Mouse (Mus musculus) intestine, embryonic 15.5 days (tissue): Measurements from ENCODE around the gene Prdm10. TPM values are rescaled to one million over a fixed set of nuclear protein-coding genes. Genes with fewer than 3 reads are reported as not detected.
A peak's percentile ranks its signal among the peaks of the same experiment; 100 is the strongest.

ENCODE experiments used
- ATAC-seq: fragments of 200-750 bp; cut with Nextera tagmentation; 2 replicates; pipeline ENCODE4 v1.8.0; 2017; ENCODE audit warnings: moderate TSS enrichment, moderate library complexity
- H3K27ac ChIP-seq: fragments of 300-500 bp; sonication (generic); 2 replicates; pipeline ENCODE4 v1.5.1; 2015; ENCODE audit warnings: mild to moderate bottlenecking, inconsistent platforms
- H3K27me3 ChIP-seq: fragments of 300-500 bp; sonication (generic); replicated peaks from 2 replicates; pipeline ENCODE4 v1.6.1; 2015; ENCODE audit warnings: inconsistent platforms
- H3K36me3 ChIP-seq: fragments of 300-500 bp; sonication (generic); 2 replicates; pipeline ENCODE4 v1.6.1; 2015; ENCODE audit warnings: inconsistent platforms
- H3K4me1 ChIP-seq: fragments of 300-500 bp; sonication (generic); replicated peaks from 2 replicates; pipeline ENCODE4 v1.6.1; 2015; ENCODE audit warnings: inconsistent platforms
- H3K4me2 ChIP-seq: fragments of 300-500 bp; sonication (generic); replicated peaks from 2 replicates; pipeline ENCODE4 v1.6.1; 2015; ENCODE audit warnings: mild to moderate bottlenecking, inconsistent platforms
- H3K4me3 ChIP-seq: fragments of 300-500 bp; sonication (generic); replicated peaks from 2 replicates; pipeline ENCODE4 v1.5.1; 2015; ENCODE audit warnings: inconsistent platforms
- H3K9ac ChIP-seq: fragments of 300-500 bp; sonication (generic); 2 replicates; pipeline ENCODE4 v1.6.1; 2015; ENCODE audit warnings: inconsistent platforms
- H3K9me3 ChIP-seq: fragments of 300-500 bp; sonication (generic); 2 replicates; pipeline ENCODE4 v1.6.1; 2016; ENCODE audit warnings: inconsistent platforms
- WGBS: fragments of 180-500 bp; shearing (Covaris S2); methylation state at CpG from one replicate; pipeline ENCODE4 v1.1.7; 2015; 5-methylcytosine and 5-hydroxymethylcytosine counted together
- polyA plus RNA-seq: library from polyadenylated mRNA; unstranded; fragments of >200 nt; fragmentation: Nextera tagmentation; extraction: Ambion mirVana; gene quantifications from 2 replicates; pipeline ENCODE4 v1.2.1, GENCODE M21; 2015

The Prdm10 gene
- polyA plus RNA-seq, 1 experiment from 2014 or later, result 4.1 TPM

DNA sequence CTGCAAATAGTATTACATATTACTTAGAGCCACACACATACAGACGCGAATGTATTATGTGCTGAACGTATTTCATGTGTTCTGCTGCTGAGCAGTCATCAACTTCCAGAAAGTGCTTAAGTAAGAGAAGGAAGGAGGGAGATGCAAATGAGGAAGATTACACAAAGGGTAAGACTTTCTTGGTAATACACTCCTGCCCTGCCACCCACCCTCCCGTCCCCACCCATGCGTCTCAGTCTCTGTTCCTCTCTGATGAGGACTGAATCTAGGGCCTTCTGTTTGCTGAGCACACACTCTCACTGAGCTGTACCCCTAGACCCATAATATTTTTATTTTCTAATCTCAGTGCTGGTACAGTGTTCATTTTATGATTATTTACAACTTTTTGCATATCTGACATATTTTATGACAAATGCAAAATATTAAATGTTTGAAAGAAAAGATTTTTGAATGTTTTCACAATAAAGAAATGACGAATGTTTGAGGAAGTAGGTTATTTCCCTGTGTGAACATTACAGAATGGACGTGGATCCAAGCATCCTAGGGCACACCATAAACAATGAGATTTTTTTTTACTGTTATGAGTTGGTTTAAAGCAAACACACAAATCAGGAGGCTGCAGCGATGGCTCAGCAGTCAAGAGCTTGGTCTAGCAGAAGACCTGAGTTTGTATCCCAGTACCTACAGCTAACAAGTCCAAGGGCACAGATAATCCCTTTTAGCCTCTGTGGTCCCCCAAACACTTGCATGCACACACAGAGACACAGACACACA lies 32.7 kb upstream of the Prdm10 start:
- no peaks in the 10 kb centered on the region for H3K27me3 ChIP-seq
- 62% methylated on average over 8 of the region's 8 CpGs for WGBS
- H3K9me3 ChIP-seq, result no peaks in the 10 kb centered on the region
- ATAC-seq, result no peak
- H3K36me3 ChIP-seq, result no peaks in the 10 kb centered on the region
- no peak overlapping the region for H3K4me2 ChIP-seq
- H3K9ac ChIP-seq, result no peak overlapping the region
- H3K4me1 ChIP-seq, result no peaks in the 10 kb centered on the region; the same call in 1 of the 2 replicates
- no peak overlapping the region for H3K27ac ChIP-seq
- no peak overlapping the region for H3K4me3 ChIP-seq

DNA sequence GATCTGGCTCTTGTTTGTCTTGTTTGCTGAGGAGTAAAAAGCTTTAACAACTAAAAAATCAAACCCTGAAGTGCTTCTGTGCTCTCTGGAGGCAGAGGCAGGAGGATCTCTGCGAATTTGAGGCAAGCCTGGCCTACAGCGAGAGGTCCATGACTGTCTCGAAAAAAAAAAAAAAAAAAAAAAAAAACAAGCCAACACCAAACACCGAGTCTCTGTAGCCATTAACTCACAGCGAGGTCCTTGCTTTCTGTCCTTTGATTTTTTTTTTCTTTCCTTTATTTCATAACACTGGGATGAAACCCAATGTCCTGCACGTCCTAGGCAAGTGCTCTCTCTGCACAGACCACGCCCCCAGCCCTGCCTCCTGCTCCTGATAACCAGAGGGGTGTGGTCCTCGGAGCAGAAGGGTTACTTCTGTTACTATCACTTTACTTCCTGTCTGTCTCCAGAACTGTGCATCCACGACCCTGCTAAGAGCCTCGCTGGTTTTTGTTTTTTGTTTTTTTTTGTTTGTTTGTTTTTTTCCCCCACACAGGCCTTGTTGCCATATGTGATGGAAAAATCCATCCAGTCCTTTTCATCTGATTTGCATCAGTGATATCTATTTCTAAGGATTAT lies 28.0 kb upstream of the Prdm10 start:
- no peaks in the 10 kb centered on the region for H3K9me3 ChIP-seq
- H3K27ac ChIP-seq, result no peak overlapping the region
- no peaks in the 10 kb centered on the region for H3K36me3 ChIP-seq
- H3K9ac ChIP-seq, result no peak overlapping the region
- no peaks in the 10 kb centered on the region for H3K27me3 ChIP-seq
- H3K4me1 ChIP-seq, result peaks cover 6% of the 10 kb centered on the region
- H3K4me2 ChIP-seq, result no peak overlapping the region
- peak; percentile 82 for ATAC-seq
- 66% methylated on average over 10 of the region's 10 CpGs for WGBS
- H3K4me3 ChIP-seq, result no peak overlapping the region

DNA sequence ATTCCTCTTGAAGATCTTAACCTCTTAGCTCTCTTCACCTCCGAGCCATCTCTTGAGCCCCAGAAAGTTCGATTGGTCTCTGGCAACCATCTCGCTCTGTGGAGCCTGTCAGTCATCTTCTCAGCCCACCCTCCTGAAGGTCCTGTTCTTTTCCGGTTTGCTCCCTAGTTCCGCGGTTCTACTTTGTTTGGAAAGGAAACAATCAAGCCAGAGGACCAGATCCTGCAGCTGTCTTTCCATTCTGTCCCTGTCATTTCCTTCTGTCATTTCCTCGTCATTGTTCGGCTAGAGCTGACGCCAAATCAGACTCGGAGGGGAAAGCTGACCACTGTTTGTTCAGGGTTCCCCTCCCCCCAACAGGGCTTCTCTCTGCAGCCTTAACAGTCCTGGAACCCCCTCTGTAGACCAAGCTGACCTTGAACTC lies 27.0 kb upstream of the Prdm10 start:
- Histone ChIP-seq H3K9ac (0 out of 2 replicates have a peak overlapping the region, but pooled peaks have one; percentile 3), H3K4me1 (peaks cover 6% of the 10 kb centered on the region), H3K27me3 (no peaks in the 10 kb centered on the region), H3K4me2 (peak overlapping the region; percentile 27; the same call in 1 of the 2 replicates), H3K27ac (0 out of 2 replicates have a peak overlapping the region, but pooled peaks have one; percentile 25), H3K9me3 (no peaks in the 10 kb centered on the region), H3K36me3 (no peaks in the 10 kb centered on the region), H3K4me3 (no peak overlapping the region)
- whole genome bisulfite sequencing, result 42% methylated on average over 10 of the region's 10 CpGs
- ATAC-seq, result peak; percentile 40

DNA sequence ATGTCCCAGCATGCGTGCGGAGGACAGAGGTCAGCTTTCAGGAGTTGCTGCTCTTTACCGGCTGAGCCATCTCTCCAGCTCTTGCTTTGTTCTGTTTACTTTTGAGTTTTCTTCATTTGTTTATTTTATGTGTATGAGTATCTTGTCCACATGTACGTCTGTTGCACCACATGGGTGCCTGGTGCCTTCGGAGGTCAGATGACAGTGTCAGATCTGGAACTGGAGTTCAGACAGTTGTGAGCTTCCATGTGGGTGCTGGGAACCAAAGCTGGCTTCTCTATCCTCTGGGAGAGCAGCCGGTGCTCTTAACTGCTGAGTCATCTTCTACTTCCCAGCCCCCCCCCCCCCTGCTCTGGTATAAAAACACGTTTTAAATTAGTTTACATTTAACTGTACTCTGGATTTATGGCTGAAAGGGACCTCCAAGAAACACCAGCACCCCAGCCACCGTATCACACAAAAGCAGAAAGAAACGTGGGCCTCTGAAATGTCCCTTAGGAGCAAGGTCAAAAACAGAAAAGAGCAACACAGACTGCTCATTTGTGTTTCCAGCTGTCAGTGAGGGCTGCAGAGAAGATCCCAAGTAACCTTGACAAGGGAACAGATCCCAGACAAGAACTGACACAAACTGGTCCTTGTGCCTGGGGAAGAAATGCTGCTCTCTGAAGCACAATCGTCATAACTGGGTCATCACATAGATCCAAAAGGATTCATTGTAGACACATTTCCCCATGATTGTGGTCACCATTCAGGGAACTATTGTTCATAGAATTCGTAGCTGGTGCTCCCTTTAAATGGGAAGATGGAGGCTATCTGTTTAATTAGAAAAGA lies 26.3 kb upstream of the Prdm10 start:
- H3K27me3 ChIP-seq, result no peaks in the 10 kb centered on the region

DNA sequence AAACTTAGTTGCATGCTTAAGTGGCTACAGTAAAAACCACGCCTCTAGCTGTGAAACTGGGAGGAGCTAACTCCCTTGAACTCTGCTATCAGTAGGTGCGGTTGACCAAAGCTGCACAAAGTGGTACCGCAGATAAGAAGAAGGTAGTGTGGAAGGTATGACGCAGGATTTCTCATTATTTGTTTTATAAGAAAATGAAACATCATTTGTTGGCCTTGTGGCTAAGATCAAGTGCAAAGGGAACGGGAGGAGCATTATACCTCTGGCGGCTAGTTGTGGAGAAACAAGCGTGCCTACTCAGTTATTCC lies 25.7 kb upstream of the Prdm10 start:
- peak; percentile 81; the same call in 1 of the 2 replicates for ATAC-seq
- 71% methylated on average over 7 of the region's 7 CpGs for WGBS

More for the DNA sequence above, 26.3 kb upstream of the Prdm10 start:
- Histone ChIP-seq H3K9me3 (no peaks in the 10 kb centered on the region), H3K36me3 (no peaks in the 10 kb centered on the region), H3K4me1 (peaks cover 6% of the 10 kb centered on the region), H3K9ac (no peak overlapping the region), H3K4me3 (no peak overlapping the region), H3K4me2 (0 out of 2 replicates have a peak overlapping the region, but pooled peaks have one; percentile 27), H3K27ac (0 out of 2 replicates have a peak overlapping the region, but pooled peaks have one; percentile 25)
- peak; percentile 35 for ATAC-seq
- WGBS, result 48% methylated on average over 11 of the region's 11 CpGs

DNA sequence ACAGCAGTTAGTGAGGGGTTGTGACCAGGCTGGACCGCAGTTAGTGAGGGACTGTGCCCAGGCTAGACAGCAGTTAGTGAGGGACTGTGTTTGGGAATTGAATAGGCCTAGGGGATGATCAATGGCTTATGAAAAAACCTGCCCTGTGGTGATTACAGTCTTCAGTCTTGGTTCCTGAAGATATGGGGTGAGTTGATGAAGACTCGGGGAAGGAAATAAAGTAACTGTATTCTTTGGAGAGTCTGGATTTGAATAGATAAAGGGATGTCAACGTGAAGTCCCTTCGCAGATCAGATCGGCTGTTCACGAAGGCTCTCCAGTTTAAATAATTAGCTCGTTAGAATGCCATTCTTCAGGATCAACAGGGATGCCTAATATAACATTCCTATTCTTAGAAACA lies 24.4 kb upstream of the Prdm10 start:
- Histone ChIP-seq H3K4me2 (no peak overlapping the region), H3K4me3 (no peak overlapping the region), H3K9me3 (no peaks in the 10 kb centered on the region), H3K9ac (no peak overlapping the region), H3K4me1 (peaks cover 6% of the 10 kb centered on the region), H3K36me3 (no peaks in the 10 kb centered on the region), H3K27ac (no peak overlapping the region), H3K27me3 (no peaks in the 10 kb centered on the region)
- ATAC-seq, result no peak
- WGBS, result 88% methylated on average over 7 of the region's 7 CpGs

More for the DNA sequence above, 25.7 kb upstream of the Prdm10 start:
- H3K4me1 ChIP-seq, result peaks cover 6% of the 10 kb centered on the region
- H3K36me3 ChIP-seq, result no peaks in the 10 kb centered on the region
- no peak overlapping the region for H3K4me3 ChIP-seq
- no peaks in the 10 kb centered on the region for H3K27me3 ChIP-seq
- no peak overlapping the region for H3K27ac ChIP-seq
- H3K9ac ChIP-seq, result no peak overlapping the region
- H3K4me2 ChIP-seq, result no peak overlapping the region
- no peaks in the 10 kb centered on the region for H3K9me3 ChIP-seq

DNA sequence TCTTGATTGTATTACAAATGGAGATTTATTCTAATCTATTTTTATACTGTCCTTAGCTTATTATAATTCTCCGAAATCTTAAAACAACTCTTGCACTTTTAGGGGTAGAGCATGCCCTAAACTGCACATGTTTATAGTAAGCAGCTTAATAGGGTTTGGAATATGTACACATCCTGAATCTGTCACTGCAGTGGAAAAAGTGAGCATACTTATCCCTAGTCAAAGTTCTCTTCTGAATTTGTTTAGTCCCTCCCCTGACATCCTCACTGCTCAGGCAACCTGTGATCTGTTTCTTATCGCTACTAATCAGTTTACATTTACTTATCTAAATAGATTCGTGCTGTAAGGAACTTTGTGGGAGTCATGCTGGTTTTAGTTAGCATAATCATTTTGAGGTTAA lies 22.1 kb upstream of the Prdm10 start:
- no peak for ATAC-seq
- H3K9ac ChIP-seq, result no peak overlapping the region
- peaks cover 6% of the 10 kb centered on the region for H3K4me1 ChIP-seq
- 38% methylated on average over 3 of the region's 3 CpGs for WGBS
- no peak overlapping the region for H3K4me3 ChIP-seq
- H3K36me3 ChIP-seq, result no peaks in the 10 kb centered on the region
- no peaks in the 10 kb centered on the region for H3K9me3 ChIP-seq
- no peaks in the 10 kb centered on the region for H3K27me3 ChIP-seq
- H3K27ac ChIP-seq, result no peak overlapping the region
- H3K4me2 ChIP-seq, result no peak overlapping the region

DNA sequence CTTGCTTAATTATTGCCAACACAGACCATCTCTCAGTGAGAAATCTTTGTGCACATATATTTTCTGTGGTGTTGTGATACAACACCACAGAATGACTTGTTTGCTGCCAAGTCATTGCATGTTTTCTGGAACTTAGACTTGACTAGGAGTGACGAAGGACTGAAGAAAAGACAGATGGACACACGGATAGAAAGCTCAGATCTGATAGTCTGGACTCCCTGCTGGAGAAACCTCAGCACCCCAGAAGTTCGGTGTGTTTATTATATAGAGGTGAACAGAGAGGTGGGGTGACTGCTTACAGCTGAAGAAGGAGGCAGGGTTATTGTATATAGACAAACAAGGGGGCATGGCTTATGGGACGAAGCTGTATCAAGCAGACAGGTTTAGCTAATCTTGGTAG lies 20.1 kb upstream of the Prdm10 start:
- 77% methylated on average over 4 of the region's 4 CpGs for WGBS
- H3K27me3 ChIP-seq, result no peaks in the 10 kb centered on the region
- H3K27ac ChIP-seq, result no peak overlapping the region
- no peak overlapping the region for H3K9ac ChIP-seq
- no peak overlapping the region for H3K4me3 ChIP-seq
- H3K9me3 ChIP-seq, result no peaks in the 10 kb centered on the region
- H3K36me3 ChIP-seq, result no peaks in the 10 kb centered on the region
- H3K4me1 ChIP-seq, result no peaks in the 10 kb centered on the region
- no peak overlapping the region for H3K4me2 ChIP-seq
- ATAC-seq, result no peak

DNA sequence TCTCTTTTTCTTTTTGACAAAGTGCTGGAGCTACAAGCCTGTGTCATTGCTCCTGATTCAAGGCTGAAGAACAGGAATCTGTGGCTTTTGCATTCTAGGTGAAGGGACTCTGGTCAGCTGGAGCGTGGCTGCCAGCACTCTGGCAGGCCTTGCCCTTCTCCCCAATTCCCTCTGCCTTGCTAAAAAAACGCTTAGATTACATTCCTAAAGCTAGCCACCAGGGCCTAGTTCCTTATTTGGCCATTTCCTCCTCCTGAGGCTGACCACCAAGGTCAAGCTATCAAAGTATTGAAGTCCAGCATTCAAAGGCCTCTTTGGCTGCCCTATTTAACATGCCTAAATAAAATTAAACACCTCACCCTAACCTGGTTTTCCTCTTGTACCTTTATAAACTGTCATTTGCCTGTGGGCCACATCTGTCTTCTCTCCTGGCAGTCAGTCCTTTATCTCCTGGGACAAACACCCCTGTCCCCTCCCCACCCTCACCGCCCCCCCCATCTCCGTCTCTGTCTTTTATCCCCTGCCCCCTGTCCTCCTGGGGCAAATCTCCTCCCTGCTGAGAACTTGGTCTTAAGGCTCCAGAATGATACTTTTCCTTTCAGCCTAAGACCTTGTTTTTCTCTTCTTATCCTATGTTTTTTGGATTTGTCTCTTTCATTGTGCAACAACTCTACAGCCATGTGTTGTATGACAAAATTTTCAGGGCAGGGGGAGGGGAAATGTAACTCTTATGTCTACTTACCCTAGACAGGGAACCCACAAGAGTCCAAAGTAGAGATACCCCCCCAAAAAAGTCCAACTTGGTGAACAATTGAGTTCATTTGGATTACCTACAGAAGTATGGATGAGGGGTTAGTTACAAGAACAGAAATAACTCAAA lies 17.9 kb upstream of the Prdm10 start:
- no peaks in the 10 kb centered on the region for H3K36me3 ChIP-seq
- H3K9ac ChIP-seq, result no peak overlapping the region
- no peak overlapping the region for H3K4me2 ChIP-seq
- H3K9me3 ChIP-seq, result no peaks in the 10 kb centered on the region
- no peak overlapping the region for H3K27ac ChIP-seq
- H3K4me1 ChIP-seq, result peaks cover 6% of the 10 kb centered on the region
- 46% methylated on average over 4 of the region's 4 CpGs for WGBS
- no peak for ATAC-seq
- no peak overlapping the region for H3K4me3 ChIP-seq
- no peaks in the 10 kb centered on the region for H3K27me3 ChIP-seq

DNA sequence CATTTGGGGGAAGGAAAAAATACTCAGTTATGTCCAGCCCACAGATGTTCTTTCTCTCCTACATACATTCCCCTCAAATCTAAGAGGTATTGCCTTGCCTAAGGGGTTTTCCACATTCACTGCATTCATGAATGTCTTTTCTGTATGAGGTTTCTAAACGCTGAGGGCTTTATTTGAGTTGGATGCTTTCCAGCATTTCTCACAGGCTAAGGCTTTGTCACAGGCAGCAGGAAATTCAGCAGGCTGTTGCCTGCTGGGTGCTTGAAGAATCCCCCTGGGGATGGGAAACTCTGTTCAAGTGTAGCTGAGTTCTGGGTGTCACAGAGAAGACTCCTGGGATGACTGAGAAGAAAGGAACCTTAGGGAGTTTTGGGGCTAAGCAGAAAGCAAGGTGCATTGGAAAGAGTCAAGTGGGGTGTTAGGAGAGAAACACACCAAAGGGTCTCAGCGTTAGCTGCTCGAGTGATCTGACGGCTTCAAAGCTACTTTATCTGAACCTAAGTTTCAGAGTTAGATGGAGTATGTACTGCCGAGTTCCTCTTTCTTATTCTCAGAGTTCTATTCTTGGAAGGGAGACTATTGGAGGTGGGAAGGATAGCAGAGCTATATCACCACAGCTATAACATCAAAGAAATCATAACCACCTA lies 14.2 kb upstream of the Prdm10 start:
- 48% methylated on average over 5 of the region's 5 CpGs for WGBS
- Histone ChIP-seq H3K4me3 (no peak overlapping the region), H3K27me3 (no peaks in the 10 kb centered on the region), H3K9me3 (no peaks in the 10 kb centered on the region), H3K36me3 (no peaks in the 10 kb centered on the region), H3K27ac (no peak overlapping the region), H3K4me2 (no peak overlapping the region), H3K9ac (no peak overlapping the region), H3K4me1 (peaks cover 6% of the 10 kb centered on the region)
- peak; percentile 49; the same call in 1 of the 2 replicates for ATAC-seq

DNA sequence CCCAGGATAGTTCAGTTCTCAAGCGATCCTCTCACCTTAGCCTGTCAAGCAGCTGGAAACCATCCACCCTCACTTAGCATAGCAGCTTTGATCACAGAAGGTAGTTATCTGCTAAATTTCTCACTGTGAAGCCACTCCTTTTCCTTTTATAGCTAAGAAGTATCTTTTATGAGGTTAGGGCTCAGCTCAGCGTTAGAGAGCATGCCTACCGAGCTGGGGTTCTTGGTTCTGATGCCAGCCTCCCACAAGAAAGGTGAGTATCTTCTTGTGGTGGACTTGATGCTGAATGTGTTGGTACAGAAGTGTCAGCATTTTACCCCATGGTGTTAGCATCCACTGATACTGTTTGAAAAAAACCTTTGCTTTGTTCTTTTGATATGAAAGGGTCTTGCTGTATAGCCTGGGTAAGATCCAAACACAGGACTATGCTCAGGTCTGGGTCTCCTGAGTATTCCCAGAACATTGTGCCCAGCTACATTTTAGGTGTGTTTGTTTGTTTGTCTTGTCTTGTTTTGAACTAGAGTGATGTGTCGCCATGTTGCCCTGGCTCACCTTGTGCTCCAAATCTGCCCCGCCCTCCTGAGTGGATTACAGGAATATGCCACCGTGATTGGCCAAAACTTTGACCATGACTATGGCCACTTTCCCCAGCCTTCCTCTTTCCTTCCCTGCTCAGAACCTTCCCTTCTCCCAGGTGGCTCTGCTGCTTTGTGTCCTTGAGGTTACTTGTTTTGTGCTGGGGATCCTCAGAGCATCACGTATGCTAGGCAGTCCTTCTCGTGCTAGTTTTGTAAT lies 8.9 kb upstream of the Prdm10 start:
- H3K36me3 ChIP-seq, result no peaks in the 10 kb centered on the region
- WGBS, result 62% methylated on average over 8 of the region's 8 CpGs
- no peaks in the 10 kb centered on the region for H3K27me3 ChIP-seq
- no peak overlapping the region for H3K9ac ChIP-seq
- no peaks in the 10 kb centered on the region for H3K4me1 ChIP-seq
- no peak overlapping the region for H3K27ac ChIP-seq
- no peaks in the 10 kb centered on the region for H3K9me3 ChIP-seq
- H3K4me3 ChIP-seq, result no peak overlapping the region
- H3K4me2 ChIP-seq, result no peak overlapping the region
- ATAC-seq, result no peak
